Mouse (Mus musculus): ENCODE data around the gene Wrb.
A peak's percentile ranks its signal among the peaks of the same experiment; 100 is the strongest.
"Not testable (repeated sequence)": the region's sequence is repeated elsewhere in the genome, so short reads cannot be mapped to it uniquely, and the experiment has no call there.

The Wrb gene

DNA sequence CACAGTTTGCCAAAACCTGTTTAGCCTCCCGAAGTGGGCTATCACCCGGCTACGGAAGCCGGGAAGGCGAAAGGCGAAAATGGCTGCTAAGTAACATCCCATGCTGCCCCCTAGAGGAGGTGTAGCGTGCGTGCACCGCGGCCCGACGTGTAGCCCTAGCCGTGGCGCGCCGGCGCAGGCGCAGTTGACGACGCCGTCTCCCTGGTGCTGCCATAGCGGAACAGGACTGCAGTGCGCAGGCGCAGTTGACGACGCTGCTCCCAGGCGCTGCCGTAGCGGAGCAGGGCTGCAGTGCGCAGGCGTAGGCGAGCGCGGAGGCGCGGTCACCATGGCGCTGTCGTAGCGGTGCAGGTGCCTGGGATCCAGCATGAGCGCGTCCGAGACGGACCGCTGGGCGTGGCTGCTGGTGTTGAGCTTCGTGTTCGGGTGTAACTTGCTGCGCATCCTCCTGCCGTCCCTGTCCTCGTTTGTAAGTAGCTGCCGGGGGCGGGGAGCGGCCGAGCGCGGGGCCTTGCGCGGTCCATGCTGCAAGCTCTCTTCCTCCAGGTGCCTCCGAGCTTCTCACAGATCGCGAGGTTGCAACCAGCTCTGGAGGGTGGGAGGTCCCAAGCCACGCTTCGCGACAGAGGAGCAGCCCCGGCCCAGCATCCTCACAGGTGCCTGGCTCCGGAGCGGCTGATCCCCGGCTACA lies at the start of gene Wrb:
Gene Wrb (plus strand): TSS at position 298 of the 691 bp plus-strand sequence.
- peak; percentile 96 for DNase-seq (ENCODE audit: extremely low read depth, low read depth)

DNA sequence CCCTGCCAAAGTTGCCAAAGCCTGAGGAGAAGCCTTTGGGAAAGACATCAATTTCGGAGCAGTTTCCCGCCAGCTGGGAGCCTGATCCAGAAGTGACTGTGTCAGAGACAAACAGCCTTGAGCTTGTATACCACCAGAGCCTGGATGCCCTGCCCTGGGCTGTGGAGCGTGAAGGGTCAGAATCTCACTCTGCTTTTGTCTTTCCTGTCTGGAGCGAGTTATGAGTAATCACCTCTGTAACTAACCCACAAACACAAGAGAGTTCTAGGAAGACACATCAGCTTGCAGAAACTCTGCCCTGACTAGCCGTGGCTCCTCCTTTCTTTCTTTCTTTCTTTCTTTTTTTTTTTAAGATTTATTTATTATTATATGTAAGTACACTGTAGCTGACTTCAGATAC lies 49.2 kb upstream of the Wrb start:
- no peak for DNase-seq (ENCODE audit: extremely low read depth, low read depth)

DNA sequence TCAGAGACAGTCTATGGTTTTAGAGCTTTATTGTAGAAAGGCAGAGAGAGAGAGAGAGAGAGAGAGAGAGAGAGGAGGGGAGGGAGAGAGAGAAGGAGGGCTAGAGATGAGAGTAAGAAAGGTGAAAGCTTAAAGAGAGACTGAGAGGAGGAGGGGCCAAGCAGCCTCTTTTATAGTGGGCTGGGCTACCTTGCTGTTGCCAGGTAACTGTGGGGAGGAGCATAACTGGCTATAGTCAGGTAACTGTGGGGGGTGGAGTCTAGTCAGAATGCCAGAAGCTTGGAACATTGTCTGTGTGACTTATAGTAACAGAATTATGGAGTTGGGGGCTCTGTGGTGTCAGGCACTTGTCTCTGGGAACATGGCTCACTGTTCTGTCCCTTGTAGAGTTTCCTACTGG lies 47.4 kb upstream of the Wrb start:
- not testable (repeated sequence) for DNase-seq (ENCODE audit: extremely low read depth, low read depth)

DNA sequence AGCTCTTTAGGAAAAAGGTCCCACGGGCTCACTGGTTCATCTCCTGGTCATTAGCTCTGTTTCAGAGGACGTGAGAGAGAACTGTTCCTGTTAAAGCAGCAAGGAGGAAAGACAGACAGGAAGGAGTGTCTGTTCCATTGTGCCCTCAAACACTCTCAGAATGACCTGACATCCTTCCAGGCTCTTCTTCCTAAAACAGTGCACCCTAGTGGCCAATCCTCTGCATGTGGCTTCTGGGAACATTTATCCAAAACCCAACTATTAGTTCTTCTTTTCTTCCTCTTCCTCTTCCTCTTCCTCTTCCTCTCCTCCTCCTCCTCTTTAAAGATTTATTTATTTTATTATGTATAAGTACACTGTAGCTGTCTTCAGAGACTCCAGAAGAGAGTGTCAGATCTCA lies 42.2 kb upstream of the Wrb start:
- no peak for DNase-seq (ENCODE audit: extremely low read depth, low read depth)

DNA sequence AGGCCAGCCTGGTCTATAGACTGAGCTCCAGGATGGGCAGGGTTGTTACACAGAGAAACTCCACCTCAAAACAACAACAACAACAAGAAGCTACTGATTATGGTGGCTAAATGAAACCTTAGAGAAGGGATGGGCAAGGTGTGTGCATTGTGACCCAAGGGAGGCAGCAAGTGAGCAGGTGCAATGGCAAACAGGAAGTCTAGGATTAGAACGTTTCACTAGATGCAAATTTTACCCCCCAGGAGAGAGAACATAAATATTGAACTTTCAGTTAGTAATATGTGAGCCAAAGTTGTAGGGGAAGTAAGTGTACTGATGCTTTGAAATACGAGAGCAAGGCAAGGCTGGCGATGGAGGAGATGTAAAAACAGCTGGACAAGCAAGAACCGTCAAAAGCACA lies 35.5 kb upstream of the Wrb start:
- no peak for DNase-seq (ENCODE audit: extremely low read depth, low read depth)

DNA sequence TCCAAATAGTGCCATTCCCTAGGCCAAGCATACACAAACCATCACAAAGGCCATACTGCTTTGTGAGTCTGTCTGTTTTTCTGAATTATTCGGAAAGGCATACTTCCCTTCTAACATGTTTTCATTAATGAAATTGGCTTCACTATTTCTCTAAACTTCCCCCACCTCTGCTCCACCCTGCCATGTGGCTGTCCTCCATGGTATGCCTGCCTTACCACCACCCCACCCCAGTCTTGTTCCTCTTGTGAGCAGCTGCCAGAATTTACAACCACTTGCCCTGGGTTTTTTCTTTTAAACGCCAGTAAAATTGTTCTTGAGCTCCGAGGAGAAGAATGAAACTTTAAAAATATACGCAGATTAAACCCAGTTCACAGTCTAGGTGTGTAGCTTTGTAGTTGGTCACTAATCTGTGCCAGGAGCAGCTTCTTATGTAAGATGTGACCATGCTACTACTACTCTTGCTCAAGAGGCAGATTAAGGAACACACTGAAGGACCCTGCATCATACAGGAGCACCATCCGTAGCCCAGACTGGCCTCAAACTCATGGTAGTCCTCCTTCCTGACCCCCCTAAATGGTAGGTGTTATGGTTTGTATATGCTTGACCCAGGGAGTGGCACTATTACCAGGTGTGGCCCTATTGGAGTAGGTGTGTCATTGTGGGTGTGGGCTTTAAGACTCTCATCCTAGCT lies 34.4 kb upstream of the Wrb start:
- no peak for DNase-seq (ENCODE audit: extremely low read depth, low read depth)

DNA sequence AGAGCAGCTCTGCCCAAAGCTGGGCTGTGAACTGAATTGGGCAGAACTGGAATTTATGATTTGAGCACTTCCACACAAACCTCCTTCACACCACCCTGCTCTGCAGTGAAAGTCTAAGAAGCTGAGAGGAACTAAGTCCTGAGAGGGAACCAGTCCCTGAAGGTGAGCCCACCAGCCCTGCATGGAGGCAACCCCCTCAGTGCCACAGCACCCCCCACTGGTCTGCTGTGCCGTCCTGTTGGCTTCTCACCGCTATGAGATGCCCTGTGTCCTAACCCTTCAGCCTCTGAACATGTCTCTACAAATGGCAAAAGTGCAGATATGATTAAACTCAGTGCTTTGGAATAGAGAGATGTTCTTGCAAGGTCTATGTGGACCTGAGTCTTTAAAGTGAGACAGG lies 32.4 kb upstream of the Wrb start:
- no peak for DNase-seq (ENCODE audit: extremely low read depth, low read depth)

DNA sequence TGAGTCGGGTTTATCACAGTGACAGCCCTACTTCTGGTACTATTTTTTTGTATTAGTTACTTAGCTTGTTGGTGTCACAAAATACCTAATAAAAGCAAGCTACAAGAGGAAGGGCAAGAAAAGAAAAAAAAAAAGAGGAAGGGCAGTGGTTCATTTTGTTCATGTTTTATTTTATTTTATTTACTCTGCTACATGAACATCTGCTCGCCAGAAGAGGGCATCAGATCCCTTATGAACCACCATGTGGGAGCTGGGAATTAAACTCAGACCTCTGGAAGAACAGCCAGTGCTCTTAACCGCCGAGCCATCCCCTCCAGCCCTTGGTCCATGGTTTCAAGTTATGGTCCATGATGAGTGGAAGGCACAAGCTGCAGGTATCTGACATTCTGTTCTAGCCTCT lies 30.5 kb upstream of the Wrb start:
- no peak for DNase-seq (ENCODE audit: extremely low read depth, low read depth)

DNA sequence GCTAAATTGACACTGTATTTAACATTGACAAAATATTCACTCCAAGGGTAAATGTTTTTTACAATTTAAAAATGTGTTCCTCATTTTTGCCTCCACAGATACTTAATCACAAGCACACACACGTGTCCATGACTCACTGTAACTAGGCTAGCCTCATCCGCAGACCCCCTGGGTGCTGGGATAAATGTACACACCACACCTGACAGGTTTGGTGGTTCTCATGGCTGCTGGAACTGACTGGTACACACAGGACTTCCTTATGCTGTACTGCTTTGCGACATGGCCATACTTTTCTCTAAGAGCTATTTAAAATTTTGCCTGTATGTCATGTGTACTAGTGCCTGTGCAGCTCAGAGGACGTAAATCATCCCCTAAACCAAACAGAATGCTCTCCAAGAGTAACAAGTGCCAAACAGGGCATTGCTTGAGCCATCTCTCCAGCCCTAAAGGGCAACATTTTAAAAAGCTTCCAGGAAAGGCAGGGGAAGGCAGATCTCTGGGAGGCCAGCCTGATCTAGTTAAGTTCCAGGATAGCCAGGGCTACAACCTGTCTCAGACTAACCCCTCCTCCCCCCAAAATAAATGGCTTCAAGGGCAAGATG lies 25.1 kb upstream of the Wrb start:
- no peak for DNase-seq (ENCODE audit: extremely low read depth, low read depth)

DNA sequence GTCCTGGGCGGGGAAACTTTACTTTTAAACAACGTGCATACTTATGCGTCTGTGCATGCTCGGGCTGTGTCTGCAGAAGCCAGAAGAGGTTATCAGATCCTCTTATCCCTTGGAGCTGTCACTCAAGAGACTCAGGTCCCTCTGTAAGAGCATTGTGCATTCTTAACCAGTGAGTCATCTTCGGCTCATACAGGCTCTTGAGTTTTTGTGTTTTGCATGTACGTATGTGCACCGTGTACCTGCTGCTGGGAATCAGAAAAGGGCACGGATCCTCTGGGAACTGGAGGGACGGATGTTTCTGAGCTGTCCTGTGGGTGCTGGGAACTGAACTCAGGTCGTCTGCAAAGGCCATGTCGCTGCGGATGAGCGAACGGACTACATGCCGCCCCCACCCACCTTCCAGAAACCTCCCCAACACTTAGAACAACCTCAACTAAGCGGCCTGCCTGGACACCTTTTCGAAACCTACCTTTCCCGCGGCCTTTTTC lies 18.5 kb upstream of the Wrb start:
- no peak for DNase-seq (ENCODE audit: extremely low read depth, low read depth)

DNA sequence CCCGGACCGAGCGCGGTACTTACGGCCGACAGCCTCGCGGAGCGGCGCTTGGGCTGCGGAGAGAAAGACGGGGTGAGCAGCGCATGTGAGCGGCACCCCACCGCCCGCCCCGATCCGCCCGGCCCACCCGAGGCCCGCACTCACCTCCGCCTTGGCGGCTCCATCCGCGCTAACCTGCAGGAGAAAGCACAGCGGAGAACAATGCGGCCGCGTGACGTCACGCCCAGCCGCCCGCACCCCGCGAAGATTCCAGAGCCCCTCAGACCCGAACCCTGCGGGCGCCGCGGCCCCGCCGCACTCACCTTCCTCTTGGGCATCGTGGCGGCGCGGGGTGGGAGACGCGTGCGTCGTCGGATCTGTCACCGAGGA lies 17.9 kb upstream of the Wrb start:
- DNase-seq (ENCODE audit: extremely low read depth, low read depth): no peak

DNA sequence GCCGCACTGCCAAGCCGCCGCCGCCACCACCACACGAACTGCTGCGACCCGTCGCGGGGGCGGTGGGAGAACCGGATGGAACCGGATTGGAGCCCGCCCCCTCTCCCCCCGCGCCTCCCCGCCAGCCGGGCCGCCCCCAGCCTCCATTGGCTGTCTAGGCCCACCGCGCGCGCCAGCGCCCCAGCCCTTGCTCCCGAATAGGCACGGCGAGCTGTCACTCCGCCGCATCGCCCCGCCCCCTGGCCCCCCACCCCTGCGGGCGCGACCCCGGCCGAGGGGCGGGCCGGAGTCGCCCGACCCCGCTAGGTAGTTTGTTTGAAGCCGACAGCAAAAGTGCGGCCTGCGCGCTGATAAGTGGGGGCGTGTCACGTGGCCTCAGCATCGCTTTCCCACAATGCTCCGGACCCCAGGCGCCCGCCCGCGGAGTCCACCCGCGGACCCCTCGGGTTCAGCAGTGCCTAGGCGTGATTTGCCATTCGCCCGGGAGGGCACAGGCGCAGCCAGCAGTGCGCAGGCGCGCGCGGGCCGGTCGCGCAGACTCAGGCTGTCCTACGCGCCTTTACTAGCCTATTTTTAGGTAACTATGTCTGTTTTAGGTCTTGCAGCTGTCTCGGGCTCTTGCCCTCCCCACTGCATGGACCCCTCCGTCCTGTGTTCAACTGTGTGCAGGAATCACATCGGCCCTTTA lies 17.4 kb upstream of the Wrb start, which contains the start of gene Hmgn1:
Gene Hmgn1 (minus strand): TSS at position 73 of the 688 bp plus-strand sequence.
- DNase-seq (ENCODE audit: extremely low read depth, low read depth): peak; percentile 87

DNA sequence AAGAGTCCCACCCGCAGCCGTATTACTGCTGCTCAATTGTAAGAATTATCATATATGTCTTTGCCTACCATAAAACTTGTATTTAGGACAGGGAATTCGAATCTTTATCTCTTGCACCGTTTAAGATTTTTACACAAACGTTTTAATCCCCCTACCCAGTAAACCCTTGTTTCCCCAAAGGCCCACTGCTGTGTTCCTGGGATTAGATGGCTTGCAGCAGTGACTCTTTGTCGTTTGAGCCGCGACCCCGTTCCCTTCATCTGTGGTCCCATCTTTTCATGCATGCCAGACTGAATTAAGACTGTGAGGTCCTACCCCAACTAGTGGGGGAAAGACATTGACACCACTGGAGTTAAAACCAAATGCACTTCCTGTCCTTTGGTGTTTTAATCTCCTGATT lies 16.7 kb upstream of the Wrb start:
- DNase-seq (ENCODE audit: extremely low read depth, low read depth): no peak

DNA sequence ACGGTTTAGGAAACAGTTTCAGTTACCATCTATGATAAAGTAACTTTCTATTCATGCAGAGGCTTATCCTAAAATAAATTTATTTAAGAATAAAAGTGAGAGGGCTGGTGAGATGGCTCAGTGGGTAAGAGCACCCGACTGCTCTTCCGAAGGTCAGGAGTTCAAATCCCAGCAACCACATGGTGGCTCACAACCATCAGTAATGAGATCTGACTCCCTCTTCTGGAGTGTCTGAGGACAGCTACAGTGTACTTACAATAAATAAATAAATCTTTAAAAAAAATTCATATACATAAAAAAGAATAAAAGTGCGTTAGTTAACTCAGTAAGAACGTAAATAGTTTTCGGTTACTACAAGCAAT lies 478 bp upstream of the Wrb start:
- DNase-seq (ENCODE audit: extremely low read depth, low read depth): not testable (repeated sequence)

DNA sequence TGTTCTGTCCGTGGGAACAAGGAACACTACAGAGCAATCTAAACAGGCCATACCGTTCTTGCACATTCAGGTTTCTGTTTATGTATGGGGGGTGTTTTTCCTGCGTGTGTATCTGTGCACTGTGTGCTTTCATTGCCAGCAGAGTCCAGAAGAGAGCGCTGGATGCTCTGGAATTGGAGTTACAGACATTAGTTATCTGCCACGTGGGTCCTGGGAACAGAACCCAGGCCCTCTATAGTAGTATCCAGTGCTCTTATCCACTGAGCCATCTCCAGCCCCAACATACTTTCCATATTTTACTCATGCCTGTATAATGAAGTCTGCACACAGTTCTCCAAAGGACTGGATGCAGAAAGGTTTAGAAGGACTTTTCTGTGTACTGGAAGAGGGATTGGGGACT lies 607 bp downstream of the Wrb start:
- DNase-seq (ENCODE audit: extremely low read depth, low read depth): no peak

DNA sequence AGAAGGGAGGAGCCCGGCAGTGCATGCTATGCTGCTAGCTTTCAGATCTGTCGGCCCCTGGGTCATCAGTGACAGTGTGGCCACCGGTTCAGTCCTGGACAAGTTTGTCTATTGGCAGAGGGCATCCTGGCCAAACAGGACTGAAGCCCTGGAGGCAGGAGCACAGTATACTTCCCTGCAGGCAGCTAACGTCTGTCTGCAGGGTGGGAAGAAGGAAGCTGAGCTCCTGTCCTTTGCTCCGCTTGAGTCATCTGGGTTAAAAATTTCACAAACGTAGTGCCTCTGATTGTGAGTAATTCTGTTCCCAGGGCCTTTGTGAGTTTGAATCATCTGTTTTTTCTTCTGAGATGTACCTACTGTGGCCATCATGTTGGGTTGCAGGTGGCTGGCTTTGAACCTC lies 3.6 kb downstream of the Wrb start:
- no peak for DNase-seq (ENCODE audit: extremely low read depth, low read depth)

DNA sequence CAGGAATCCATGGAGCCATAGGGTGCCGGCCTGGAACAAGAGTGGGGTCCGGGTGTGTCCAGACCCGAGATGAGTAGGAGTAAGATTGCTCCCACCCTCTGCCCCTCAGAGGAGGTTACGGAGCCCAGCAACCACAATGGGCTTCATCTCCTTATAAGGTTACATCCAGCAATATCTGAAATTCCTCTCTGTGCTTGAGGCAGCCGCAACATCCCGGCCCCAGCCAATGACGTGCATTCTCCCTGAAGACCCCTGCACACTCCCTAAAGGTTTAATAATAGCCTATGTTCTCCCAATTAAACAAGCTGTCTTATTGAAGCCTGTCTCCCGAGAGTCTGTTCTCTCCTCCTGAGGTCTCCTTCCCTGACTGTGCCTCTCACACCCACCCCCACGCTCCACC lies 4.1 kb downstream of the Wrb start:
- no peak for DNase-seq (ENCODE audit: extremely low read depth, low read depth)

DNA sequence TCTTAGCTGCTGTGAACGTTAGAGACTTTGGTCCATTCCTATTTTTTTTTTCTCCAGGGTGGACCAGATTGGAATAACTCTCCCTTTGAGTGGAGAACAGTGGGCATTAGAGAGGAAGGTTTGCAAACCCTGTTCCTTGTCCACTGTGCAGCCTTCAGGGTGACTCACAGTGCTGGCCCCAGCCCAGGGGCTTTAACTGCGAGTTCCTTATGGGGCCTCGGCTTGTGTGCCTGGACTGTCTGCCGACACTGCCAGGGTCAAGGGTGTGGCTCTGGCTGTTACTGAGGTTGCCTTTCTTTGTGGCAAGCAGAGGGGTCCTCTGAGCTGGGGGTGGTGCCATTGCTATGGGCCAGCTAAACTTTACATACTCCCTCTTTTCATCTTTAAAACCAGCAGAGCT lies 5.8 kb downstream of the Wrb start:
- DNase-seq (ENCODE audit: extremely low read depth, low read depth): no peak

DNA sequence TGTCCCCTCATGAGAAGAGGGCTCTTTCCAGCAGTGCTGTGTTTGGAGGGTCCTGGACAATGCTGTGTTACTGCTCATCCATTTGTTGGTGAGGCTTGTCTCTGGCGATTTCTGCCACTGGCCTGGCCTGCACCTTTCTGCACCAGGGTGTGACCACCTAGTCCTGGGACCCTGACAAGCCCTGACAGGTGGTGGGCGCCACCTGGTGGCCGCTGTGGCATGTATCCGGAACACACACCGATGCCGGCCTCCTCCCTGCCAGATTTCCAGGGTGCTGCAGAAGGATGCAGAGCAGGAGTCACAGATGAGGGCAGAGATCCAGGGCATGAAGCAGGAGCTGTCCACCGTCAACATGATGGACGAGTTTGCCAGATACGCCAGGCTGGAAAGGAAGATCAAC lies 6.3 kb downstream of the Wrb start:
- DNase-seq (ENCODE audit: extremely low read depth, low read depth): no peak

DNA sequence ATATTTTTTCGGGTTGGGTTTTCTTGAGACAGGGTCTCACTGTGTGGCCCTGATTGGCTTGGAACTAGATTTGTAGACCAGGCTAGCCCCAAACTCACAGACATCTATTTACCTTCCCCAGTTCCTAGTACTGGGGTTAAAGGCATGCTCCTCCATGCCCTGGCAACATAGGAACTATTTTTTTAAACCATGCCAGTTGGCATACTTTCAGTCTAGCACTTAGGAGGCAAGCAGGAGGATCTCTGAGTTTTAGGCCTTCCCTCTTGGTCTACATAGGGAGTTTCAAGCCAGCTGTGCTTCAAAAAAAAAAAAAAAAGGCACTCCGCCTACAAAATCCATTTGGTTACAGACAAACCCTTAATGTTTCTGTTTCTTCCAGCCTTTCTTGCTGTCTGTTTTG lies 9.3 kb downstream of the Wrb start:
- no peak for DNase-seq (ENCODE audit: extremely low read depth, low read depth)

DNA sequence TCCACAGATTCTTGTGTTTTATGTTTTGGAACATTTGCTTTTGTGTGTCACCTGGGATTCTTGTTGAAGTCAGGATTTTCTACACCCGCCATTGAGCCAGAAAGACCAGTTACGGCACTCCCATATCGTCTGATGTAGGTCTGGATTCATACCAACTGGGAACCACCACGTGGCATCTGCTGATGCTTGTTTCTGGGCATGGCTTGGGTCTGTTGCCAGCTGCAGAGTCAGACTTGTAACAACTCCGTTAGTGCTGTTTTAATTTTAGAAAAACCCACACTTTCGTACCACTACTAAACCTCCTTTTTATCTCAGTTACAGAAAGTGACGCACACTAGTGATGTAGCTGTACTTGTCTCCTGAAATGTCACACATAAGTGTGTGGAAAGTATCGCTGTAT lies 10.8 kb downstream of the Wrb start:
- DNase-seq (ENCODE audit: extremely low read depth, low read depth): no peak

DNA sequence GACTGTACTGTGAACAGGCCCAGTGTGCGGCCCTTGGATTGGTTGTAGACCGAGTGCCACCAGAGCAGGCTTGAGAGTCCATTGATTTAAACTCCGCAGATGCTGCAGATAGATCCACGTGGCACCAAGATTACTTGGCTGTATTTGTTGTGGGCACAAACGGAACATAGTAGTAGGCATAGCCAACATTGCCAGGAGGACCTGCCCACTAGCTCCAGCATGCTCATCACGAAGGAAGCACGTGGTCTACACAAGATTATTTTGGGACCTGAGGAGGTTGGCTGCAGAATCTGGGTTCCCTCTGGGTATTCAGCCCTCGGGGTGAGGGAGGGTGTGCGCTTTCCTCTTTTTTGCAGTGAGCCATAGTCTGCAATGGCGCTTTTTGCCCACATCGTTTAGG lies 12.0 kb downstream of the Wrb start:
- no peak for DNase-seq (ENCODE audit: extremely low read depth, low read depth)
